Mouse (Mus musculus) intestine, postnatal 0 days (tissue): ENCODE data around the gene Chst5. TPM values are rescaled to one million over a fixed set of nuclear protein-coding genes. Genes with fewer than 3 reads are reported as not detected.

Experiments
- ATAC-seq: fragments of 200-750 bp; cut with Nextera tagmentation; 2 replicates; pipeline ENCODE4 v1.8.0; 2017; ENCODE audit warnings: mild to moderate bottlenecking, moderate TSS enrichment, moderate library complexity
- H3K27ac ChIP-seq: fragments of 300-500 bp; sonication (generic); 2 replicates; pipeline ENCODE4 v1.5.1; 2014; ENCODE audit warnings: mild to moderate bottlenecking, low read depth, low read length, moderate library complexity
- H3K27me3 ChIP-seq: fragments of 300-500 bp; sonication (generic); replicated peaks from 2 replicates; pipeline ENCODE4 v1.6.1; 2014; ENCODE audit warnings: low read length, mixed read lengths; ENCODE audit not compliant: control insufficient read depth, insufficient read depth
- H3K36me3 ChIP-seq: fragments of 300-500 bp; sonication (generic); 2 replicates; pipeline ENCODE4 v1.6.1; 2014; ENCODE audit warnings: mild to moderate bottlenecking, moderate library complexity; ENCODE audit not compliant: control insufficient read depth, insufficient read depth
- H3K4me1 ChIP-seq: fragments of 300-500 bp; sonication (generic); replicated peaks from 2 replicates; pipeline ENCODE4 v1.6.1; 2014; ENCODE audit warnings: antibody characterized with exemption, low read length, mixed read lengths; ENCODE audit not compliant: control insufficient read depth, insufficient read depth
- H3K4me2 ChIP-seq: fragments of 300-500 bp; sonication (generic); replicated peaks from 2 replicates; pipeline ENCODE4 v1.6.1; 2014; ENCODE audit warnings: low read depth, mild to moderate bottlenecking, moderate library complexity
- H3K4me3 ChIP-seq: fragments of 300-500 bp; sonication (generic); 2 replicates; pipeline ENCODE4 v1.5.1; 2014; ENCODE audit warnings: low read depth, low read length
- H3K9ac ChIP-seq: fragments of 300-500 bp; sonication (generic); 2 replicates; pipeline ENCODE4 v1.6.1; 2014; ENCODE audit warnings: mild to moderate bottlenecking, low read depth, low read length
- H3K9me3 ChIP-seq: fragments of 300-500 bp; sonication (generic); 2 replicates; pipeline ENCODE4 v1.6.1; 2016; ENCODE audit warnings: mixed run types; ENCODE audit not compliant: control insufficient read depth
- CTCF ChIP-seq: sonication (generic); IDR thresholded peaks from 2 replicates; pipeline ENCODE4 v1.5.1; 2016; ENCODE audit warnings: low read depth, mild to moderate bottlenecking, control low read depth, antibody characterized with exemption, moderate library complexity
- WGBS: fragments of 180-500 bp; shearing (Covaris S2); extraction: QIAGEN DNeasy Blood & Tissue Kit; methylation state at CpG from one replicate; pipeline ENCODE4 v1.1.7; 2014; 5-methylcytosine and 5-hydroxymethylcytosine counted together
- polyA plus RNA-seq: library from polyadenylated mRNA; unstranded; fragments of >200 nt; fragmentation: Nextera tagmentation; extraction: Ambion mirVana; gene quantifications from 2 replicates; pipeline ENCODE4 v1.2.1, GENCODE M21; 2015

Chst5 gene
- polyA plus RNA-seq, 1 experiment from 2014 or later, result 0.44 TPM

GRCm38 (mm10) chr8:111950846-111951245, 40.6 kb upstream of the Chst5 start:
- TF ChIP-seq CTCF, result no peak
- ATAC-seq, result no peak
- no peak overlapping the region for H3K4me2 ChIP-seq
- H3K9me3 ChIP-seq, result no peaks in the 10 kb centered on the region
- 78% methylated on average over 3 of the region's 3 CpGs for WGBS
- H3K4me3 ChIP-seq, result no peak overlapping the region
- no peak overlapping the region for H3K9ac ChIP-seq
- H3K4me1 ChIP-seq, result no peaks in the 10 kb centered on the region
- H3K36me3 ChIP-seq, result peaks cover 41% of the 10 kb centered on the region; the same call in 1 of the 2 replicates
- H3K27ac ChIP-seq, result no peak overlapping the region
- H3K27me3 ChIP-seq, result no peaks in the 10 kb centered on the region

- Histone ChIP-seq H3K9me3 (no peaks in the 10 kb centered on the region), H3K9ac (no peak overlapping the region), H3K27ac (no peak overlapping the region), H3K4me3 (no peak overlapping the region), H3K4me1 (no peaks in the 10 kb centered on the region), H3K4me2 (no peak overlapping the region), H3K36me3 (peaks cover 52% of the 10 kb centered on the region), H3K27me3 (no peaks in the 10 kb centered on the region)
- no peak for TF ChIP-seq CTCF
- 86% methylated on average over 8 of the region's 8 CpGs for WGBS
- no peak for ATAC-seq
Observed at GRCm38 (mm10) chr8:111947954-111948353, 37.7 kb upstream of the Chst5 start.

- H3K9me3 ChIP-seq, result no peaks in the 10 kb centered on the region
- no peak for ATAC-seq
- no peak overlapping the region for H3K4me3 ChIP-seq
- no peak overlapping the region for H3K27ac ChIP-seq
- no peak overlapping the region for H3K4me2 ChIP-seq
- no peak for TF ChIP-seq CTCF
- no peaks in the 10 kb centered on the region for H3K27me3 ChIP-seq
- H3K4me1 ChIP-seq, result no peaks in the 10 kb centered on the region
- H3K9ac ChIP-seq, result no peak overlapping the region
- 79% methylated on average over 2 of the region's 2 CpGs for WGBS
- peaks cover 59% of the 10 kb centered on the region for H3K36me3 ChIP-seq
Observed at GRCm38 (mm10) chr8:111947144-111947543, 36.9 kb upstream of the Chst5 start.

GRCm38 (mm10) chr8:111943544-111943943, 33.3 kb upstream of the Chst5 start:
- no peak for ATAC-seq
- Histone ChIP-seq H3K4me1 (no peaks in the 10 kb centered on the region; the same call in 1 of the 2 replicates), H3K36me3 (peaks cover 47% of the 10 kb centered on the region), H3K4me2 (no peak overlapping the region), H3K4me3 (no peak overlapping the region), H3K27me3 (no peaks in the 10 kb centered on the region), H3K9ac (no peak overlapping the region), H3K27ac (no peak overlapping the region), H3K9me3 (no peaks in the 10 kb centered on the region)
- no peak for TF ChIP-seq CTCF
- 69% methylated on average over 2 of the region's 2 CpGs for WGBS

GRCm38 (mm10) chr8:111941101-111941454, 30.8 kb upstream of the Chst5 start:
- Histone ChIP-seq H3K9me3 (no peaks in the 10 kb centered on the region), H3K4me3 (peak overlapping the region; percentile 64), H3K27me3 (no peaks in the 10 kb centered on the region), H3K27ac (peak overlapping the region; percentile 63; the same call in 1 of the 2 replicates), H3K4me1 (no peaks in the 10 kb centered on the region; the same call in 1 of the 2 replicates), H3K36me3 (peaks cover 25% of the 10 kb centered on the region), H3K9ac (peak overlapping the region; percentile 70), H3K4me2 (peak overlapping the region; percentile 85)
- TF ChIP-seq CTCF, result no peak
- WGBS, result under 1% methylated on average over 23 of the region's 23 CpGs
- ATAC-seq, result 0 out of 2 replicates have a peak, but pooled peaks have one; percentile 0

GRCm38 (mm10) chr8:111940171-111941100, 30.2 kb upstream of the Chst5 start, which contains the start of gene Gabarapl2:
Gene Gabarapl2, plus strand, starts transcription at chr8:111940703.
- no peak; the same call in 1 of the 2 replicates for TF ChIP-seq CTCF
- Histone ChIP-seq H3K36me3 (peaks cover 21% of the 10 kb centered on the region), H3K4me2 (peak within 1 kb of the TSS; percentile 85), H3K9ac (peak within 1 kb of the TSS; percentile 70), H3K4me3 (peak within 1 kb of the TSS; percentile 64), H3K27ac (peak within 1 kb of the TSS; percentile 88), H3K4me1 (no peaks in the 10 kb centered on the region; the same call in 1 of the 2 replicates), H3K9me3 (no peaks in the 10 kb centered on the region), H3K27me3 (no peaks in the 10 kb centered on the region)
- under 1% methylated on average over 65 of the region's 65 CpGs for WGBS
- ATAC-seq, result peak; percentile 93
